Mouse (Mus musculus) forebrain, embryonic 15.5 days (tissue): ENCODE data around the gene Iqgap2. TPM values are rescaled to one million over a fixed set of nuclear protein-coding genes. Genes with fewer than 3 reads are reported as not detected.

Source experiments
- ATAC-seq: fragments of 200-750 bp; cut with Nextera tagmentation; replicated peaks from 2 replicates; pipeline ENCODE4 v1.8.0; 2017; ENCODE audit warnings: mild to moderate bottlenecking, moderate TSS enrichment, moderate library complexity
- H3K27ac ChIP-seq: fragments of 300-500 bp; sonication (generic); replicated peaks from 2 replicates; pipeline ENCODE4 v1.5.1; 2015; ENCODE audit warnings: mild to moderate bottlenecking, inconsistent platforms
- H3K27me3 ChIP-seq: fragments of 300-500 bp; sonication (generic); 2 replicates; pipeline ENCODE4 v1.6.1; 2015; ENCODE audit warnings: inconsistent platforms
- H3K36me3 ChIP-seq: fragments of 300-500 bp; sonication (generic); 2 replicates; pipeline ENCODE4 v1.6.1; 2015; ENCODE audit warnings: mild to moderate bottlenecking, inconsistent platforms
- H3K4me1 ChIP-seq: fragments of 300-500 bp; sonication (generic); 2 replicates; pipeline ENCODE4 v1.6.1; 2015; ENCODE audit warnings: inconsistent platforms
- H3K4me2 ChIP-seq: fragments of 300-500 bp; sonication (generic); replicated peaks from 2 replicates; pipeline ENCODE4 v1.6.1; 2015; ENCODE audit warnings: mild to moderate bottlenecking, inconsistent platforms
- H3K4me3 ChIP-seq: fragments of 300-500 bp; sonication (generic); 2 replicates; pipeline ENCODE4 v1.5.1; 2015; ENCODE audit warnings: mild to moderate bottlenecking, inconsistent platforms
- H3K9ac ChIP-seq: fragments of 300-500 bp; sonication (generic); replicated peaks from 2 replicates; pipeline ENCODE4 v1.6.1; 2015; ENCODE audit warnings: mild to moderate bottlenecking, inconsistent platforms
- H3K9me3 ChIP-seq: fragments of 300-500 bp; sonication (generic); 2 replicates; pipeline ENCODE4 v1.6.1; 2016; ENCODE audit warnings: inconsistent platforms
- WGBS: fragments of 180-500 bp; shearing (Covaris S2); methylation state at CpG from one replicate; pipeline ENCODE4 v1.1.7; 2015; ENCODE audit warnings: mixed read lengths; 5-methylcytosine and 5-hydroxymethylcytosine counted together
- polyA plus RNA-seq: library from polyadenylated mRNA; unstranded; fragments of >200 nt; fragmentation: Nextera tagmentation; extraction: Ambion mirVana; gene quantifications from 2 replicates; pipeline ENCODE4 v1.2.1, GENCODE M21; 2015

Iqgap2 gene
- polyA plus RNA-seq, 1 experiment from 2014 or later: 5.2 TPM

- no peaks in the 10 kb centered on the region for H3K9me3 ChIP-seq
- peaks cover 30% of the 10 kb centered on the region for H3K4me1 ChIP-seq
- H3K27me3 ChIP-seq: no peaks in the 10 kb centered on the region
- no peaks in the 10 kb centered on the region for H3K36me3 ChIP-seq
- no peak for ATAC-seq
- 5% methylated on average over 17 of the region's 17 CpGs for WGBS
- H3K27ac ChIP-seq: no peak overlapping the region
- peak overlapping the region; percentile 61 for H3K4me2 ChIP-seq
- H3K4me3 ChIP-seq: peak overlapping the region; percentile 81
- H3K9ac ChIP-seq: peak overlapping the region; percentile 83
Measured at GRCm38 (mm10) chr13:95617082-95617670, 274.5 kb downstream of the Iqgap2 start.

GRCm38 (mm10) chr13:95616512-95616911, 275.2 kb downstream of the Iqgap2 start:
- no peak for ATAC-seq
- no peaks in the 10 kb centered on the region for H3K27me3 ChIP-seq
- WGBS: 55% methylated on average over 11 of the region's 11 CpGs
- peak overlapping the region; percentile 81 for H3K4me3 ChIP-seq
- H3K27ac ChIP-seq: no peak overlapping the region
- H3K4me1 ChIP-seq: peaks cover 30% of the 10 kb centered on the region
- peak overlapping the region; percentile 83 for H3K9ac ChIP-seq
- H3K36me3 ChIP-seq: no peaks in the 10 kb centered on the region
- H3K9me3 ChIP-seq: no peaks in the 10 kb centered on the region
- H3K4me2 ChIP-seq: peak overlapping the region; percentile 61

- ATAC-seq: no peak
- Histone ChIP-seq H3K4me1 (peaks cover 30% of the 10 kb centered on the region), H3K9me3 (no peaks in the 10 kb centered on the region), H3K4me3 (no peak overlapping the region), H3K27ac (no peak overlapping the region), H3K36me3 (no peaks in the 10 kb centered on the region), H3K4me2 (no peak overlapping the region), H3K9ac (no peak overlapping the region), H3K27me3 (no peaks in the 10 kb centered on the region)
- WGBS: 76% methylated on average over 6 of the region's 6 CpGs
Measured at GRCm38 (mm10) chr13:95614757-95615156, 277.0 kb downstream of the Iqgap2 start.

- H3K9ac ChIP-seq: no peak overlapping the region
- WGBS: 90% methylated on average over 10 of the region's 10 CpGs
- no peaks in the 10 kb centered on the region for H3K9me3 ChIP-seq
- peaks cover 27% of the 10 kb centered on the region for H3K4me1 ChIP-seq
- no peaks in the 10 kb centered on the region for H3K27me3 ChIP-seq
- H3K4me2 ChIP-seq: no peak overlapping the region
- no peak for ATAC-seq
- H3K36me3 ChIP-seq: no peaks in the 10 kb centered on the region
- no peak overlapping the region for H3K4me3 ChIP-seq
- no peak overlapping the region for H3K27ac ChIP-seq
Measured at GRCm38 (mm10) chr13:95612243-95612642, 279.5 kb downstream of the Iqgap2 start.

GRCm38 (mm10) chr13:95611752-95612151, 280.0 kb downstream of the Iqgap2 start:
- H3K27ac ChIP-seq: no peak overlapping the region
- H3K9me3 ChIP-seq: no peaks in the 10 kb centered on the region
- peaks cover 22% of the 10 kb centered on the region for H3K4me1 ChIP-seq
- no peak overlapping the region for H3K9ac ChIP-seq
- H3K27me3 ChIP-seq: no peaks in the 10 kb centered on the region
- H3K4me3 ChIP-seq: no peak overlapping the region
- no peak overlapping the region for H3K4me2 ChIP-seq
- WGBS: 93% methylated on average over 4 of the region's 4 CpGs
- H3K36me3 ChIP-seq: no peaks in the 10 kb centered on the region
- no peak for ATAC-seq

GRCm38 (mm10) chr13:95610786-95611562, 280.7 kb downstream of the Iqgap2 start:
- H3K9me3 ChIP-seq: no peaks in the 10 kb centered on the region
- no peaks in the 10 kb centered on the region for H3K27me3 ChIP-seq
- H3K4me2 ChIP-seq: no peak overlapping the region
- no peak overlapping the region for H3K9ac ChIP-seq
- H3K27ac ChIP-seq: no peak overlapping the region
- H3K4me1 ChIP-seq: peaks cover 15% of the 10 kb centered on the region
- H3K36me3 ChIP-seq: no peaks in the 10 kb centered on the region
- no peak overlapping the region for H3K4me3 ChIP-seq
- no peak for ATAC-seq
- WGBS: 88% methylated on average over 16 of the region's 16 CpGs

- H3K9me3 ChIP-seq: no peaks in the 10 kb centered on the region
- 89% methylated on average over 2 of the region's 2 CpGs for WGBS
- no peak overlapping the region for H3K4me3 ChIP-seq
- no peaks in the 10 kb centered on the region for H3K4me1 ChIP-seq
- no peak for ATAC-seq
- H3K27ac ChIP-seq: no peak overlapping the region
- H3K36me3 ChIP-seq: peaks cover 9% of the 10 kb centered on the region
- no peak overlapping the region for H3K9ac ChIP-seq
- H3K27me3 ChIP-seq: no peaks in the 10 kb centered on the region
- no peak overlapping the region for H3K4me2 ChIP-seq
Measured at GRCm38 (mm10) chr13:95609088-95609420, 282.7 kb downstream of the Iqgap2 start.

GRCm38 (mm10) chr13:95608416-95609087, 283.2 kb downstream of the Iqgap2 start:
- no peak overlapping the region for H3K9ac ChIP-seq
- no peaks in the 10 kb centered on the region for H3K4me1 ChIP-seq
- no peak for ATAC-seq
- 89% methylated on average over 6 of the region's 6 CpGs for WGBS
- H3K27me3 ChIP-seq: no peaks in the 10 kb centered on the region
- no peak overlapping the region for H3K4me2 ChIP-seq
- peaks cover 14% of the 10 kb centered on the region for H3K36me3 ChIP-seq
- no peak overlapping the region for H3K4me3 ChIP-seq
- no peak overlapping the region for H3K27ac ChIP-seq
- H3K9me3 ChIP-seq: no peaks in the 10 kb centered on the region

GRCm38 (mm10) chr13:95607019-95607418, 284.7 kb downstream of the Iqgap2 start:
- peaks cover 26% of the 10 kb centered on the region for H3K36me3 ChIP-seq
- ATAC-seq: no peak

GRCm38 (mm10) chr13:95604288-95604687, 287.4 kb downstream of the Iqgap2 start:
- Histone ChIP-seq H3K36me3 (peaks cover 35% of the 10 kb centered on the region), H3K27me3 (no peaks in the 10 kb centered on the region), H3K9me3 (no peaks in the 10 kb centered on the region), H3K4me3 (no peak overlapping the region), H3K4me2 (no peak overlapping the region), H3K9ac (no peak overlapping the region), H3K4me1 (no peaks in the 10 kb centered on the region), H3K27ac (no peak overlapping the region)
- no peak for ATAC-seq
- 97% methylated on average over 25 of the region's 25 CpGs for WGBS

More at GRCm38 (mm10) chr13:95607019-95607418, 284.7 kb downstream of the Iqgap2 start:
- 99% methylated on average over 8 of the region's 8 CpGs for WGBS
- Histone ChIP-seq H3K9me3 (no peaks in the 10 kb centered on the region), H3K27ac (no peak overlapping the region), H3K4me1 (no peaks in the 10 kb centered on the region), H3K4me2 (no peak overlapping the region), H3K27me3 (no peaks in the 10 kb centered on the region), H3K9ac (no peak overlapping the region), H3K4me3 (no peak overlapping the region)

GRCm38 (mm10) chr13:95599833-95600359, 291.8 kb downstream of the Iqgap2 start:
- Histone ChIP-seq H3K9ac (no peak overlapping the region), H3K36me3 (peaks cover 35% of the 10 kb centered on the region), H3K4me3 (no peak overlapping the region), H3K4me1 (no peaks in the 10 kb centered on the region), H3K27ac (no peak overlapping the region), H3K27me3 (no peaks in the 10 kb centered on the region), H3K9me3 (no peaks in the 10 kb centered on the region), H3K4me2 (no peak overlapping the region)
- no peak for ATAC-seq
- WGBS: 75% methylated on average over 3 of the region's 3 CpGs

- Histone ChIP-seq H3K4me2 (no peak overlapping the region), H3K27ac (no peak overlapping the region), H3K27me3 (no peaks in the 10 kb centered on the region), H3K9me3 (no peaks in the 10 kb centered on the region), H3K4me3 (no peak overlapping the region), H3K9ac (no peak overlapping the region), H3K36me3 (peaks cover 20% of the 10 kb centered on the region), H3K4me1 (no peaks in the 10 kb centered on the region)
- 85% methylated on average over 18 of the region's 18 CpGs for WGBS
- ATAC-seq: no peak; the same call in 1 of the 2 replicates
Measured at GRCm38 (mm10) chr13:95598232-95598920, 293.3 kb downstream of the Iqgap2 start.
